Mouse (Mus musculus): ENCODE data around the gene Gm21725.
"Not testable (repeated sequence)": the region's sequence is repeated elsewhere in the genome, so short reads cannot be mapped to it uniquely, and the experiment has no call there.

Gm21725 gene

GRCm38 (mm10) chrY:13348963-13349362 lies at the start of gene Gm21725:
Gm21725 (minus strand) TSS chrY:13349063.
- DNase-seq = not testable (repeated sequence)
